Mouse (Mus musculus): Measurements from ENCODE around the gene Abi3bp.

DNA sequence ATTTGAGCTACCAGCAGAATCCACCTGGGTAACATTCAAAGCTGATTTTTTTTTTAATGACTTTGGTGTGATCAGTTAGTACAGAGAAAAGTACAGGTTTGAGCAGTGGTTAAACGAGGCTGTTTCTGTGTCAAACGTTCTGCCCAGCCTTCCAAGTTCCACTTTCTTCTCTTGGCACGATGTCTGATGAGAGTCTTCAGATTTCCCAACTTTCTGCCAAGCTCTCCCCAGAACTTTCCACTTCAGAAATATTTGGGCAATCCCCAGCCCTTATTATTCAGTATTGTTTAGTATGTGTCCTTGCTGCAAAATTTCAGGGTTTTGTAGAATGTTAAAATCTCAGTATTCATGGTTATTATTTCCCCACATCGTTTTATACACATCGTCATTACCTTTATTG lies 115.9 kb downstream of the Abi3bp start:
- TF ChIP-seq GATA1 (IDR thresholded peaks at IDR 0.05; ENCODE audit: low read length) (no peak), TAL1 (IDR thresholded peaks at IDR 0.05; ENCODE audit: low read length) (no peak)

Data from erythroblast, embryonic 14.5 days (primary cell).